Mouse (Mus musculus) intestine, embryonic 16.5 days (tissue): ENCODE measurements at regions not wholly inside any gene's neighbourhood (a gene's known extent, or its start where the extent isn't known, plus 50 kb on each side); places are given as distances from the start of the nearest gene placed in this dataset.
A peak's percentile ranks its signal among the peaks of the same experiment; 100 is the strongest.

ENCODE experiments used
- ATAC-seq: fragments of 200-750 bp; cut with Nextera tagmentation; 2 replicates; pipeline ENCODE4 v1.8.0; 2017; ENCODE audit warnings: moderate TSS enrichment, moderate library complexity
- H3K27ac ChIP-seq: fragments of 300-500 bp; sonication (generic); 2 replicates; pipeline ENCODE4 v1.5.1; 2014; ENCODE audit warnings: mild to moderate bottlenecking, low read length
- H3K27me3 ChIP-seq: fragments of 300-500 bp; sonication (generic); replicated peaks from 2 replicates; pipeline ENCODE4 v1.6.1; 2014; ENCODE audit warnings: low read length, control low read depth, mixed read lengths; ENCODE audit not compliant: control insufficient read depth, insufficient read depth
- H3K36me3 ChIP-seq: fragments of 300-500 bp; sonication (generic); 2 replicates; pipeline ENCODE4 v1.6.1; 2014; ENCODE audit warnings: low read length, control low read depth; ENCODE audit not compliant: control insufficient read depth, insufficient read depth
- H3K4me1 ChIP-seq: fragments of 300-500 bp; sonication (generic); 2 replicates; pipeline ENCODE4 v1.6.1; 2014; ENCODE audit warnings: low read length, control low read depth, mixed read lengths; ENCODE audit not compliant: control insufficient read depth, insufficient read depth
- H3K4me2 ChIP-seq: fragments of 300-500 bp; sonication (generic); 2 replicates; pipeline ENCODE4 v1.6.1; 2014; ENCODE audit warnings: low read depth, low read length, control low read depth
- H3K4me3 ChIP-seq: fragments of 300-500 bp; sonication (generic); 2 replicates; pipeline ENCODE4 v1.5.1; 2014; ENCODE audit warnings: mild to moderate bottlenecking, low read length
- H3K9ac ChIP-seq: fragments of 300-500 bp; sonication (generic); 2 replicates; pipeline ENCODE4 v1.6.1; 2014; ENCODE audit warnings: low read depth, low read length
- H3K9me3 ChIP-seq: fragments of 300-500 bp; sonication (generic); 2 replicates; pipeline ENCODE4 v1.6.1; 2016; ENCODE audit warnings: low read length, control low read depth; ENCODE audit not compliant: control insufficient read depth
- WGBS: fragments of 180-500 bp; shearing (Covaris S2); extraction: QIAGEN DNeasy Blood & Tissue Kit; methylation state at CpG from one replicate; pipeline ENCODE4 v1.1.7; 2014; 5-methylcytosine and 5-hydroxymethylcytosine counted together

DNA sequence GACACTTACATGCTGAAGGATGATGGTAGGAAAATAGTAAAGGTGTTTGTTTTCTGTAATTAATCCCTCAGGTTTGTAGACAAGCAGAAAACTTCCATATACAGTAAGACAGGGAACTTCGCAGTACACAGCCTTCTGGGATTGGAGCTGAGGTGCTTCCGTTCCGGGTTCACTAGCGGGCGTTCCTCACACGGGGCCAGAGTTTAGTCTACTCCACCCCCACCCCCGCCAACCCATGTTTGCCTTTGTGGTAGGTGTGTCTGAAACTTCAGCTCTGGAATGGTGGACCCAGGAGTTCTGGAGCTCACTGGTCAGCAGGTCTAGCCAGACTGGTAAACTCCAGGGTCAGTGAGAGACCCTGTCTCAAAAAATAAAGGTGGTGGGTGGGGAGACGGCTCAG, 182.9 kb upstream of the Tle3 start:
- 82% methylated on average over 8 of the region's 8 CpGs for WGBS
- no peaks in the 10 kb centered on the region for H3K4me1 ChIP-seq

DNA sequence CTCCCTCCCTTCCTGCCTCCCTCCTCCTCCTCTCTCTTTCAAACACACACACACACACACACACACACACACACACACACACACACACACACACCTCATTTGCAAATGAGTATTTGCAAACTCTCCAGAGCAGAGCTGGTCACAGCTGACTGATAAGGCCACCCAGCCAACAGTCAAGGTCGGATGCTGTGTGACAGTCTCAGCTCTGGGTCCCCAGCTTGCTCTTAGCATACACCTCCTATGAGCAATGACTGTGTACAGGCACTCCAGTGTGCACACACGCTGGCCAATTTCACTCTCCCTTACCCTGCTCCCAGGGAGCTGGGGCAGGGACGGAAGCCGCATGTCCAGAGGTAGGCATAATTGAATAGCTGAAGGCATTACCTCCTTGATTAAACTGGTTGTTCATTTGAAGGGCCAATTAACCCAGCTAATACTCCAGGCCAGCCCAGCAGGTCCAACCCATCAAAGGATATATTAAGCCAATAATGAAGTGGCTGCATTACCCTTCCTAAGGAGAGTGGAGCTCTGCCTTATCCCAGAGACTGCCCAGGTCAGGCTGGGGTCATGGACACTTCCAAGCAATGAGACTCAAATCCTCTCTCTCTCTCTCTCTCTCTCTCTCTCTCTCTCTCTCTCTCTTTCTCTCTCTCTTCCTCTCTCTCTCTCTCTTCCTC, 173.0 kb upstream of the Tle3 start:
- H3K4me2 ChIP-seq = no peak overlapping the region
- peaks cover 7% of the 10 kb centered on the region; the same call in 1 of the 2 replicates for H3K4me1 ChIP-seq
- no peak for ATAC-seq
- no peaks in the 10 kb centered on the region for H3K27me3 ChIP-seq
- H3K9ac ChIP-seq = no peak overlapping the region
- no peaks in the 10 kb centered on the region for H3K36me3 ChIP-seq
- H3K27ac ChIP-seq = no peak overlapping the region
- no peaks in the 10 kb centered on the region for H3K9me3 ChIP-seq
- WGBS = 68% methylated on average over 4 of the region's 4 CpGs
- H3K4me3 ChIP-seq = no peak overlapping the region

More for the DNA sequence above, 182.9 kb upstream of the Tle3 start:
- Histone ChIP-seq H3K4me3 (no peak overlapping the region), H3K27ac (no peak overlapping the region), H3K4me2 (no peak overlapping the region), H3K9me3 (no peaks in the 10 kb centered on the region; the same call in 1 of the 2 replicates), H3K9ac (no peak overlapping the region), H3K27me3 (no peaks in the 10 kb centered on the region), H3K36me3 (no peaks in the 10 kb centered on the region)
- no peak for ATAC-seq

DNA sequence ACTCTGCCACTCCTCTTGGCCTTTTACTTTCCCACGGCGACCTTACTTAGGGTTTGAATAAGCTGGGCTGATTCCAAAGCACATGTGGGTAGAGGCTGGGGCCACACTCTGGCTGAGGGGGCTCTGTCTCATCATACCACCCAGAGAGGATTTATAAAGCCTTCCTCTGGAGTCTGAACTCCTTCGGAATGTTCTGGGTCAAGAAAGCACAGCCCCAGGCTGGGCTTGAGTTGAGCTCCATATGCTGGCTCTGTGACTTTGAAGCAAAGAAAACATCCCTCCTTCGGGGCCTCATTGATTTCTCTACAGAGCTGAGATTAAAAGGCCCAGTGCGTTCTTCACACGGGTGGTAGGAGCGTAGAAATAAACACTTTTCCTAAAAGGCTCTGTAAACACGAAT, 172.3 kb upstream of the Tle3 start:
- no peak for ATAC-seq
- WGBS = 30% methylated on average over 8 of the region's 8 CpGs
- H3K27ac ChIP-seq = no peak overlapping the region

DNA sequence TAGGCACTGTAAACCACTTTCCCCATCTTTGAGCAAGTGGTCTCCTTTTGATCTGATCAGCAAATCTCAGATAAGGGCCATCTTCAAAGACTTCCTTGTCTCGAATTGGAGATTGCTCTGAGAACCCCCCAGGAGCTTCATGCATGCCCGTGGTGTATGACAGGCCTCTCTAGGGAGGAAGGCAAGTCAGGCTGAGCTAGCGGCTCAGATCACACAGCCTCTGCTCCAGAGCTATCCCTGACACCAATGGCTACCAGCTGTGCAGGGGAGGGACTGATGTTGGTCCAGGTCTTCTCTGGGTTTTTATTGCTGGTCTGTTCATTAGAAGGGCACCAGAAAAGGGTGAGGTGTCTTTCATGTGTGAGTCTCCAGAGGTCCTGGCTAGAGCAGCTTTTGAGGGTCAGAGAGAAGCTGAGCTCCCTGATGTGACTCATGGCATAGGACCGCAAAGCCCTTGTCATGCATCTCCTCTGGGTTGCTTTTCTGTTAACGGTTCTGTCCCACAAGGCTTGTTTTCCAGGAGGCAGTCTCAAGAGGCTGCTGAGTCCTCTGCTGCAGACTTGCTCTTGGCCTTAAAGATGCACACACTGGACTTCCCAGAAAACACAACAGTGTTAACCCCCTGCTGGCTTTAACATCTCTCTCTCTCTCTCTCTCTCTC, 171.7 kb upstream of the Tle3 start:
- no peak for ATAC-seq

More for the DNA sequence above, 172.3 kb upstream of the Tle3 start:
- Histone ChIP-seq H3K9ac (no peak overlapping the region), H3K27me3 (no peaks in the 10 kb centered on the region), H3K4me1 (peaks cover 7% of the 10 kb centered on the region; the same call in 1 of the 2 replicates), H3K9me3 (no peaks in the 10 kb centered on the region), H3K4me3 (no peak overlapping the region), H3K36me3 (no peaks in the 10 kb centered on the region), H3K4me2 (no peak overlapping the region)

DNA sequence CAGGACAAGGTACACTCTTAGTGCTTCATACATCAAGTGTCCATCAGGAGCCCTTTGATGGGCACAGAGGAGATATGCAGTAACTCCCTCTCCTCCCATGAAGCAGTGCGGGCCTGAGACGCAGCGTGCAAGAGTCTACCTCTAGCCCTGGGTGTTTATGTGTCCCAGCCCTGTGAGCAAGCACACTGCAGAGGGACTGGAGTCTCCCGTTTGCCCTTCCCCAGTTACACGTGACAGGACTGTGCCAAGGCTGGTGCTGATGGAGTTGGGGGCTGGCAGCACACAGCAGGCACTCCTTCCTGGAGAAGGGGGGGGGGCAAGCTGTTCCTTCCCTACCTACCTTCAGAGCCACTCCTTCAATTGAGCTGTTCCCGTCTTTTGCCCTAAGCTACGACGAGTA, 167.1 kb upstream of the Tle3 start:
- no peak for ATAC-seq
- Histone ChIP-seq H3K27ac (no peak overlapping the region), H3K9ac (no peak overlapping the region), H3K4me2 (no peak overlapping the region), H3K36me3 (no peaks in the 10 kb centered on the region), H3K9me3 (no peaks in the 10 kb centered on the region), H3K27me3 (no peaks in the 10 kb centered on the region), H3K4me3 (no peak overlapping the region), H3K4me1 (peaks cover 4% of the 10 kb centered on the region; the same call in 1 of the 2 replicates)
- 72% methylated on average over 8 of the region's 8 CpGs for WGBS

More for the DNA sequence above, 171.7 kb upstream of the Tle3 start:
- Histone ChIP-seq H3K36me3 (no peaks in the 10 kb centered on the region), H3K9me3 (no peaks in the 10 kb centered on the region), H3K4me2 (no peak overlapping the region), H3K4me3 (no peak overlapping the region), H3K27ac (no peak overlapping the region), H3K9ac (no peak overlapping the region), H3K27me3 (no peaks in the 10 kb centered on the region), H3K4me1 (peaks cover 7% of the 10 kb centered on the region; the same call in 1 of the 2 replicates)
- 32% methylated on average over 5 of the region's 5 CpGs for WGBS

DNA sequence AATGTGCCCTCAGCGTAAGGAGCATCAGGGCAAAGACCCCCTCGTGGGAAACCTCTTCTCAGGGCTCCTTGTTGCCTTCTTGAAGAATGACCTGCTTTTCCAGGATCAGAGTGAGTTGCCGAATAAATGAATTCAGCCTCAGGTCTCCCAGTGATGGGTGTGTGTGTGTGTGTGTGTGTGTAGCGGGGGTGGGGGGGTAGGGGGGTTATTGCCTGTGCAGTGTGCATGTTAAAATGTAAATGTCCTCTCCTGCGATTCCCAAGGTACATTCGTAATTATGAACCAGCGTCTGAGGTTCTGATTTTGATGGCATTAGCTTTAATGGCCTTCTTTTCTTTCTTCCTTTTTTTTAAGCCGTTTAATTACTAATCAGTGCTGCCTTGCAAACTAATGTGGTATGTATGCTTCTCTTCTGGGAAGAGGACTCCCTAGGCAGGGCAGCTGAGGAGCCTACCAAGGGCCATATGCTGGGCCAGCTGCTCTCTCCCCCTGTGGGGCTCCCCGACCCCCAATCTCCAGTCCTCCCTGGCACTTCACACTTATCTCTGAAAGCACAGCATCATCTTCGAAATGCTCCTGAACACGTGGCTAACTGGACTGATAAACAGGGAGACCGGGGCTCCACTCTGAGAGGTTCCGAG, 165.3 kb upstream of the Tle3 start:
- no peak for ATAC-seq
- 79% methylated on average over 13 of the region's 13 CpGs for WGBS
- Histone ChIP-seq H3K4me3 (no peak overlapping the region), H3K27ac (no peak overlapping the region), H3K9me3 (no peaks in the 10 kb centered on the region), H3K9ac (no peak overlapping the region), H3K4me2 (no peak overlapping the region), H3K36me3 (no peaks in the 10 kb centered on the region), H3K27me3 (no peaks in the 10 kb centered on the region), H3K4me1 (no peaks in the 10 kb centered on the region)

DNA sequence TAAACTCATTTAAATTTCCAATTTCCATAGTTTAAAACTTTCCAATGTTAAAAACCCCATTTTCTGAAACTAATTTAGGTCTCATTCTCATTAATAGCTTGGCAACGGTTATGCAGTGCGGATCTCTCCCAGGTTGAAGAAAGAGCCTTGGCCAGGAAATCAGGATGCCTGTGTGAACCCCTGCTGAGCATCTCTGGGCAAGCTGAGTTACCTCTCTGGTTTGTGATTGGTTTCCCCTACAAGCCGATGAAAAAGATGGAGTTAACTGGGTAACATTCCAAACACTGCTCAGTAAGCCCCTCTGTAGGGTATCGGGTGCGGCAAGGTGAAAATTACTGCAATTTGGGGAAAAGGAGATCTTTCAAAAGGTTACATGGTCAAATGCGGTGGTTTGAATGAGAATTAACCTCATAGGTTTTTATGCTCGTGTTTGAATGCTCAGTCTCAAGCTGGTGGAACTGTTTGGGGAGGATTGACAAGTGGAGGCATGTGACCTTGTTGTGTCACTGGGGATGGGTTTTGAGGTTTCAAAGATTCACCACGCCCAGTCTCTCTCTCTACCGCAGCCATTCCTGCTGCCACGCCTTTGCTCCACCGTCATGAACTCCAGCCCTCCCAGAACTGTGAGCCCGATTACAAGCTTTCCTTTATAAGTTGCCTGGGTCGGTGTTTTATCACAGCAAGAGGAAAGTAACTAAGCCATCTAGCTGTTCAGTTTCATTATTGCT, 164.6 kb upstream of the Tle3 start:
- no peaks in the 10 kb centered on the region for H3K27me3 ChIP-seq
- H3K4me3 ChIP-seq = no peak overlapping the region
- H3K4me2 ChIP-seq = no peak overlapping the region

DNA sequence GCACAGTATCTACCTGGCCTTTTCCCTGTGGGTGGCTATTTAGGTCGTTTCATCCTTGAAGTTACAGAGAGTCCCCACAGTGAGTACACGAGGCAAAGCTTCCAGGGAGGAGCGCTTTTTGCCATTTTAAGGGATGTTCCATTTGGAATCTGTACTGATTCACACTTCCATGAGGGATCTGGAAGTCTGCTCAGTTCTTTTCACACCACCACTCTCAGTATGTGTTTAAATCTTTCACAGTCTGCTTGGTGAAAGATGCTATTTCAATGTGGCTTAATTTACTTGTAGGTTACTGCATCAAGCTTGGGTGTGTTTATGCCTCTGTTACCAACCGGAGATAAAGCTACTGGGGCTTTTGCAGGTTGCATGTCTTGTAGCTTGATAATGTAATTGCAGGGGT, 160.5 kb upstream of the Tle3 start:
- no peak overlapping the region for H3K27ac ChIP-seq
- H3K27me3 ChIP-seq = no peaks in the 10 kb centered on the region
- 58% methylated on average over 4 of the region's 4 CpGs for WGBS
- H3K36me3 ChIP-seq = no peaks in the 10 kb centered on the region
- H3K9ac ChIP-seq = no peak overlapping the region
- no peaks in the 10 kb centered on the region for H3K9me3 ChIP-seq
- no peak for ATAC-seq
- H3K4me2 ChIP-seq = no peak overlapping the region
- H3K4me1 ChIP-seq = peaks cover 12% of the 10 kb centered on the region
- H3K4me3 ChIP-seq = no peak overlapping the region

More for the DNA sequence above, 164.6 kb upstream of the Tle3 start:
- H3K4me1 ChIP-seq = no peaks in the 10 kb centered on the region
- no peak overlapping the region for H3K27ac ChIP-seq
- H3K36me3 ChIP-seq = no peaks in the 10 kb centered on the region
- no peaks in the 10 kb centered on the region for H3K9me3 ChIP-seq
- no peak overlapping the region for H3K9ac ChIP-seq
- ATAC-seq = no peak
- 89% methylated on average over 13 of the region's 13 CpGs for WGBS

DNA sequence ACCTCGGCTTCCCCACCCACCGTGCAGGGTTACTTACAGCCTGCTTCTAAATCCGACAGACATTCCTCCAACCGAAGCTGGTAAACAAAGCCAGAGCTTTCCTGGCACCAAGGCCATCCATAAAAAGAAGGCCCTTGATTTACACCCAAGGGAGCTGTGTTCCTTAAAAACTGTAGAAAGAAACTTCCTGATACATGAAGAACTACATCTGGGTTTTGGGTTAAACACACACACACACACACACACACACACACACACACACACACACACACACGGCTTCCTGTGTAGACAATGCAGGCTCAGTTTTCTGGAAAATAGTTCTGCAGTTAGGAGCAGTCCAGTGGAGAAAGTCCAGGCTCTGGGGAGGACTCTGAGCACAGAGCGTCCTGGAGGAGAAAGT, 157.2 kb upstream of the Tle3 start:
- H3K4me3 ChIP-seq = no peak overlapping the region
- H3K9me3 ChIP-seq = no peaks in the 10 kb centered on the region
- H3K27ac ChIP-seq = peak overlapping the region; percentile 33; the same call in 1 of the 2 replicates
- no peaks in the 10 kb centered on the region for H3K36me3 ChIP-seq
- H3K9ac ChIP-seq = no peak overlapping the region
- peak; percentile 76 for ATAC-seq
- peaks cover 12% of the 10 kb centered on the region for H3K4me1 ChIP-seq
- H3K27me3 ChIP-seq = no peaks in the 10 kb centered on the region
- no peak overlapping the region for H3K4me2 ChIP-seq
- WGBS = 24% methylated on average over 6 of the region's 6 CpGs
